Mouse (Mus musculus): Measurements from ENCODE around the gene Osmr. TPM values are rescaled to one million over a fixed set of nuclear protein-coding genes. Genes with fewer than 3 reads are reported as not detected.

Osmr gene
- 2.0 and 3.0 TPM in 2 replicates for polyA plus RNA-seq (2021; fragmentation: Nextera tagmentation)
- long read RNA-seq, experiment 1 = 0 reads
- long read RNA-seq, experiment 2, full-length matches to known transcripts = 1 of 2 reads
- long read RNA-seq, experiment 2, partial matches to known transcripts = 1 of 2 reads
- long read RNA-seq, experiment 2, other reads (novel, unspliced or antisense) = 0 of 2 reads

GRCm38 (mm10) chr15:6874601-6875019 is at the start of gene Osmr:
Osmr (minus strand) TSS chr15:6874969.

Other genes with a start within 250 kb of the Osmr start
- gene Rictor, start 166.6 kb downstream of the Osmr start, polyA plus RNA-seq (2021; fragmentation: Nextera tagmentation) = 6.3 and 9.0 TPM in 2 replicates
- 19.3 and 26.1 TPM in 2 replicates for gene Lifr, start 215.6 kb upstream of the Osmr start, polyA plus RNA-seq (2021; fragmentation: Nextera tagmentation)

All from layer of hippocampus, adult 6 months (tissue).